Mouse (Mus musculus): ENCODE measurements around the gene Etaa1. TPM values are rescaled to one million over a fixed set of nuclear protein-coding genes. Genes with fewer than 3 reads are reported as not detected.

Etaa1 gene
- 6.5 and 6.7 TPM in 2 replicates for polyA plus RNA-seq (2015; fragmentation: Nextera tagmentation; extraction: Ambion mirVana)

GRCm38 (mm10) chr11:17953231-17954134 is at the start of gene Etaa1:
TSS of gene Etaa1 (minus strand) at chr11:17953875.
- peak; percentile 97 for ATAC-seq (ENCODE audit: extremely low read depth, insufficient number of reproducible peaks, low FRiP score, low TSS enrichment)
- Histone ChIP-seq H3K4me1 (peaks cover 19% of the 10 kb centered on the region; the same call in 1 of the 2 replicates), H3K27me3 (replicated peaks) (no peaks in the 10 kb centered on the region), H3K9me3 (no peaks in the 10 kb centered on the region), H3K4me2 (peak within 1 kb of the TSS; percentile 85), H3K9ac (peak within 1 kb of the TSS; percentile 98), H3K27ac (replicated peaks) (peak within 1 kb of the TSS; percentile 96), H3K4me3 (peak within 1 kb of the TSS; percentile 99), H3K36me3 (peaks cover 29% of the 10 kb centered on the region)
- WGBS, result under 1% methylated on average over 67 of the region's 69 CpGs

- Histone ChIP-seq H3K27me3 (replicated peaks) (no peaks in the 10 kb centered on the region), H3K4me1 (no peaks in the 10 kb centered on the region), H3K9ac (no peak overlapping the region), H3K9me3 (no peaks in the 10 kb centered on the region), H3K4me3 (no peak overlapping the region), H3K36me3 (no peaks in the 10 kb centered on the region), H3K4me2 (no peak overlapping the region), H3K27ac (replicated peaks) (no peak overlapping the region)
- WGBS, result 70% methylated on average over 3 of the region's 3 CpGs
- no peak for ATAC-seq (ENCODE audit: extremely low read depth, insufficient number of reproducible peaks, low FRiP score, low TSS enrichment)
These were observed 40.5 kb upstream of the Etaa1 start for GRCm38 (mm10) chr11:17994151-17994550.

GRCm38 (mm10) chr11:17992311-17992710 is 38.6 kb upstream of the Etaa1 start:
- ATAC-seq (ENCODE audit: extremely low read depth, insufficient number of reproducible peaks, low FRiP score, low TSS enrichment), result no peak
- Histone ChIP-seq H3K36me3 (no peaks in the 10 kb centered on the region), H3K4me1 (no peaks in the 10 kb centered on the region), H3K4me2 (no peak overlapping the region), H3K27me3 (replicated peaks) (no peaks in the 10 kb centered on the region), H3K27ac (replicated peaks) (no peak overlapping the region), H3K4me3 (no peak overlapping the region), H3K9me3 (no peaks in the 10 kb centered on the region), H3K9ac (no peak overlapping the region)
- WGBS, result 75% methylated on average over 9 of the region's 9 CpGs

GRCm38 (mm10) chr11:17983331-17983730 is 29.7 kb upstream of the Etaa1 start:
- WGBS, result 80% methylated on average over 2 of the region's 2 CpGs
- no peak overlapping the region for H3K27ac ChIP-seq (replicated peaks)
- no peak for ATAC-seq (ENCODE audit: extremely low read depth, insufficient number of reproducible peaks, low FRiP score, low TSS enrichment)
- no peaks in the 10 kb centered on the region for H3K36me3 ChIP-seq
- no peak overlapping the region for H3K9ac ChIP-seq
- no peaks in the 10 kb centered on the region for H3K27me3 ChIP-seq (replicated peaks)
- no peak overlapping the region for H3K4me2 ChIP-seq
- no peaks in the 10 kb centered on the region for H3K9me3 ChIP-seq
- H3K4me1 ChIP-seq, result no peaks in the 10 kb centered on the region; the same call in 1 of the 2 replicates
- no peak overlapping the region for H3K4me3 ChIP-seq

GRCm38 (mm10) chr11:17981246-17981645 is 27.6 kb upstream of the Etaa1 start:
- no peak overlapping the region for H3K9ac ChIP-seq
- H3K4me2 ChIP-seq, result no peak overlapping the region
- H3K4me3 ChIP-seq, result no peak overlapping the region
- no peak for ATAC-seq (ENCODE audit: extremely low read depth, insufficient number of reproducible peaks, low FRiP score, low TSS enrichment)
- H3K36me3 ChIP-seq, result no peaks in the 10 kb centered on the region
- WGBS, result 50% methylated on average over 4 of the region's 4 CpGs
- H3K4me1 ChIP-seq, result no peaks in the 10 kb centered on the region; the same call in 1 of the 2 replicates
- H3K27me3 ChIP-seq (replicated peaks), result no peaks in the 10 kb centered on the region
- H3K9me3 ChIP-seq, result no peaks in the 10 kb centered on the region
- H3K27ac ChIP-seq (replicated peaks), result no peak overlapping the region

GRCm38 (mm10) chr11:17975581-17975980 is 21.9 kb upstream of the Etaa1 start:
- no peak overlapping the region for H3K4me3 ChIP-seq
- ATAC-seq (ENCODE audit: extremely low read depth, insufficient number of reproducible peaks, low FRiP score, low TSS enrichment), result no peak
- no peak overlapping the region for H3K9ac ChIP-seq
- no peaks in the 10 kb centered on the region for H3K4me1 ChIP-seq
- no peaks in the 10 kb centered on the region for H3K9me3 ChIP-seq
- H3K27ac ChIP-seq (replicated peaks), result no peak overlapping the region
- WGBS, result 64% methylated on average over 3 of the region's 3 CpGs
- H3K36me3 ChIP-seq, result no peaks in the 10 kb centered on the region
- H3K27me3 ChIP-seq (replicated peaks), result no peaks in the 10 kb centered on the region
- no peak overlapping the region for H3K4me2 ChIP-seq

- H3K4me1 ChIP-seq, result peaks cover 19% of the 10 kb centered on the region; the same call in 1 of the 2 replicates
These were observed 884 bp downstream of the Etaa1 start for GRCm38 (mm10) chr11:17952791-17953190.

GRCm38 (mm10) chr11:17951336-17951735 is 2.3 kb downstream of the Etaa1 start:
- H3K4me2 ChIP-seq, result no peak overlapping the region
- H3K9ac ChIP-seq, result no peak overlapping the region
- no peaks in the 10 kb centered on the region for H3K9me3 ChIP-seq
- no peak overlapping the region for H3K4me3 ChIP-seq
- 89% methylated on average over 3 of the region's 3 CpGs for whole genome bisulfite sequencing
- H3K36me3 ChIP-seq, result peaks cover 44% of the 10 kb centered on the region
- H3K27me3 ChIP-seq (replicated peaks), result no peaks in the 10 kb centered on the region
- ATAC-seq (ENCODE audit: extremely low read depth, insufficient number of reproducible peaks, low FRiP score, low TSS enrichment), result no peak
- peaks cover 19% of the 10 kb centered on the region; the same call in 1 of the 2 replicates for H3K4me1 ChIP-seq
- no peak overlapping the region for H3K27ac ChIP-seq (replicated peaks)

More at GRCm38 (mm10) chr11:17952791-17953190, 884 bp downstream of the Etaa1 start:
- ATAC-seq (ENCODE audit: extremely low read depth, insufficient number of reproducible peaks, low FRiP score, low TSS enrichment), result no peak
- Histone ChIP-seq H3K27ac (replicated peaks) (peak overlapping the region; percentile 96), H3K4me3 (peak overlapping the region; percentile 99), H3K9ac (peak overlapping the region; percentile 98), H3K36me3 (peaks cover 32% of the 10 kb centered on the region), H3K27me3 (replicated peaks) (no peaks in the 10 kb centered on the region), H3K9me3 (no peaks in the 10 kb centered on the region), H3K4me2 (peak overlapping the region; percentile 85)
- WGBS, result 6% methylated on average over 3 of the region's 3 CpGs

- 40% methylated on average over 1 of the region's 1 CpGs for WGBS
- Histone ChIP-seq H3K9ac (no peak overlapping the region), H3K27ac (replicated peaks) (peak overlapping the region; percentile 77)
These were observed 14.5 kb downstream of the Etaa1 start for GRCm38 (mm10) chr11:17939168-17939567.

GRCm38 (mm10) chr11:17937931-17938330 is 15.7 kb downstream of the Etaa1 start:
- no peaks in the 10 kb centered on the region for H3K4me1 ChIP-seq
- H3K4me2 ChIP-seq, result no peak overlapping the region
- H3K36me3 ChIP-seq, result peaks cover 23% of the 10 kb centered on the region
- no peaks in the 10 kb centered on the region for H3K27me3 ChIP-seq (replicated peaks)
- no peak overlapping the region for H3K9ac ChIP-seq
- no peaks in the 10 kb centered on the region for H3K9me3 ChIP-seq
- H3K27ac ChIP-seq (replicated peaks), result no peak overlapping the region
- ATAC-seq (ENCODE audit: extremely low read depth, insufficient number of reproducible peaks, low FRiP score, low TSS enrichment), result no peak
- no peak overlapping the region for H3K4me3 ChIP-seq

More at GRCm38 (mm10) chr11:17939168-17939567, 14.5 kb downstream of the Etaa1 start:
- no peaks in the 10 kb centered on the region for H3K9me3 ChIP-seq
- no peak overlapping the region for H3K4me2 ChIP-seq
- ATAC-seq (ENCODE audit: extremely low read depth, insufficient number of reproducible peaks, low FRiP score, low TSS enrichment), result no peak
- no peaks in the 10 kb centered on the region for H3K27me3 ChIP-seq (replicated peaks)
- peaks cover 23% of the 10 kb centered on the region for H3K36me3 ChIP-seq
- no peak overlapping the region for H3K4me3 ChIP-seq
- H3K4me1 ChIP-seq, result peaks cover 4% of the 10 kb centered on the region; the same call in 1 of the 2 replicates

- H3K4me2 ChIP-seq, result no peak overlapping the region
- no peaks in the 10 kb centered on the region for H3K27me3 ChIP-seq (replicated peaks)
- no peak for ATAC-seq (ENCODE audit: extremely low read depth, insufficient number of reproducible peaks, low FRiP score, low TSS enrichment)
- H3K27ac ChIP-seq (replicated peaks), result no peak overlapping the region
- no peak overlapping the region for H3K9ac ChIP-seq
- WGBS, result 76% methylated on average over 4 of the region's 4 CpGs
- no peaks in the 10 kb centered on the region for H3K36me3 ChIP-seq
- no peaks in the 10 kb centered on the region for H3K9me3 ChIP-seq
- no peak overlapping the region for H3K4me3 ChIP-seq
- no peaks in the 10 kb centered on the region for H3K4me1 ChIP-seq
These were observed 35.8 kb downstream of the Etaa1 start for GRCm38 (mm10) chr11:17917905-17918304.
